Mouse (Mus musculus) heart, postnatal 0 days (tissue): ENCODE results near the gene Dnajb13. TPM values are rescaled to one million over a fixed set of nuclear protein-coding genes. Genes with fewer than 3 reads are reported as not detected.

Experiments used
- ATAC-seq: fragments of 200-750 bp; cut with Nextera tagmentation; 2 replicates; pipeline ENCODE4 v1.8.0; 2017; ENCODE audit warnings: low read depth, moderate number of reproducible peaks, moderate library complexity; ENCODE audit not compliant: insufficient read depth
- DNase-seq: peaks from one replicate; pipeline ENCODE4 v3.0.0-alpha.2; 2016; ENCODE audit warnings: low spot score
- H3K27ac ChIP-seq: fragments of 300-500 bp; sonication (generic); 2 replicates; pipeline ENCODE4 v1.5.1; 2014; ENCODE audit warnings: low read depth, mild to moderate bottlenecking
- H3K27me3 ChIP-seq: fragments of 300-500 bp; sonication (generic); 2 replicates; pipeline ENCODE4 v1.6.1; 2014; ENCODE audit warnings: low read length, mixed read lengths; ENCODE audit not compliant: control insufficient read depth, insufficient read depth
- H3K36me3 ChIP-seq: fragments of 300-500 bp; sonication (generic); replicated peaks from 2 replicates; pipeline ENCODE4 v1.6.1; 2014; ENCODE audit warnings: low read length, mixed read lengths; ENCODE audit not compliant: control insufficient read depth, insufficient read depth
- H3K4me1 ChIP-seq: fragments of 300-500 bp; sonication (generic); 2 replicates; pipeline ENCODE4 v1.6.1; 2014; ENCODE audit warnings: antibody characterized with exemption; ENCODE audit not compliant: control insufficient read depth, insufficient read depth
- H3K4me2 ChIP-seq: fragments of 300-500 bp; sonication (generic); 2 replicates; pipeline ENCODE4 v1.6.1; 2014; ENCODE audit warnings: low read depth, mild to moderate bottlenecking, low read length, moderate library complexity
- H3K4me3 ChIP-seq: fragments of 300-500 bp; sonication (generic); 2 replicates; pipeline ENCODE4 v1.5.1; 2014; ENCODE audit warnings: low read depth, low read length
- H3K9ac ChIP-seq: fragments of 300-500 bp; sonication (generic); replicated peaks from 2 replicates; pipeline ENCODE4 v1.6.1; 2014; ENCODE audit warnings: low read depth, low read length, mixed read lengths
- H3K9me3 ChIP-seq: fragments of 300-500 bp; sonication (generic); replicated peaks from 2 replicates; pipeline ENCODE4 v1.6.1; 2016; ENCODE audit warnings: low read length; ENCODE audit not compliant: control insufficient read depth
- CTCF ChIP-seq: IDR thresholded peaks from 2 replicates; pipeline ENCODE4 v1.5.1; 2016; ENCODE audit warnings: antibody characterized with exemption, control low read depth, low read depth
- EP300 ChIP-seq: IDR thresholded peaks from 2 replicates; pipeline ENCODE4 v1.6.1; 2016; ENCODE audit warnings: antibody characterized with exemption, low read depth
- WGBS: fragments of 180-500 bp; shearing (Covaris S2); extraction: QIAGEN DNeasy Blood & Tissue Kit; methylation state at CpG from one replicate; pipeline ENCODE4 v1.1.7; 2014; 5-methylcytosine and 5-hydroxymethylcytosine counted together
- polyA plus RNA-seq: library from polyadenylated mRNA; unstranded; fragments of >200 nt; fragmentation: Nextera tagmentation; extraction: Ambion mirVana; gene quantifications from 2 replicates; pipeline ENCODE4 v1.2.1, GENCODE M21; 2015
- total RNA-seq: library from RNA; depleted of rRNA; stranded (reverse); fragments of >200 nt; gene quantifications from 2 replicates; pipeline ENCODE4 v1.2.3, GENCODE M21; 2014; ENCODE audit warnings: low replicate concordance

Dnajb13 gene
- total and polyA plus RNA-seq, 2 experiments from 2014 or later: 0.07 TPM; not detected in 1

DNA sequence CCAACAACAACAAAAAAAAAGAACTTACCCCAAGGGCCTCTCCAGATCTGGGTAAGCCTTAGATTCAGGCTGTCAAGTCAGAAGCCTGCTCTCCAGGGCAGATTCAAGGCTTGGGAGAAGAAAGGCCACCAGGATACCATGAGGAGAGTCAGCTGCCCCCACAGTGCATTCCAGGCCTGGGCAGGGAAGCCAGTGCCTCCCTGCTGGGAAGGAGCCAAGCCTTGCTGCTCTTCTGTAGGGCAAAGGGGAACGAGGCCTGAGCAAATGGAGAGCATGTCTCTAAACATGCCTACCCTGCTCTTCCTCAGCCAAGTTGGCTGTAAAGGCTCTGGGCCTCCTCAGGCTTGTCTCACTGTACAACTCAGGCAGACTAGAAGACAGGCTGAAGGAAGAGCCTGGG, 40.1 kb downstream of the Dnajb13 start:
- H3K4me1 ChIP-seq: peaks cover 23% of the 10 kb centered on the region
- no peak overlapping the region for H3K4me3 ChIP-seq
- no peaks in the 10 kb centered on the region for H3K9me3 ChIP-seq
- peak overlapping the region; percentile 67 for H3K27ac ChIP-seq
- WGBS: 10% methylated on average over 1 of the region's 1 CpGs
- DNase-seq (peak; percentile 80), ATAC-seq (peak; percentile 86)
- no peaks in the 10 kb centered on the region for H3K36me3 ChIP-seq
- no peak overlapping the region for H3K4me2 ChIP-seq
- H3K27me3 ChIP-seq: no peaks in the 10 kb centered on the region
- no peak overlapping the region for H3K9ac ChIP-seq
- peak; percentile 66; the same call in 1 of the 2 replicates for TF ChIP-seq EP300
- TF ChIP-seq CTCF: no peak

GRCm38 (mm10) chr7:100473846-100474454, 40.8 kb downstream of the Dnajb13 start:
- no peak for DNase-seq
- Histone ChIP-seq H3K9me3 (no peaks in the 10 kb centered on the region), H3K27me3 (no peaks in the 10 kb centered on the region), H3K36me3 (no peaks in the 10 kb centered on the region), H3K9ac (no peak overlapping the region), H3K4me1 (peaks cover 23% of the 10 kb centered on the region), H3K4me2 (no peak overlapping the region), H3K4me3 (no peak overlapping the region; the same call in 1 of the 2 replicates), H3K27ac (no peak overlapping the region; the same call in 1 of the 2 replicates)
- no peak for ATAC-seq
- TF ChIP-seq EP300 (no peak), CTCF (no peak)
- 43% methylated on average over 9 of the region's 9 CpGs for WGBS

DNA sequence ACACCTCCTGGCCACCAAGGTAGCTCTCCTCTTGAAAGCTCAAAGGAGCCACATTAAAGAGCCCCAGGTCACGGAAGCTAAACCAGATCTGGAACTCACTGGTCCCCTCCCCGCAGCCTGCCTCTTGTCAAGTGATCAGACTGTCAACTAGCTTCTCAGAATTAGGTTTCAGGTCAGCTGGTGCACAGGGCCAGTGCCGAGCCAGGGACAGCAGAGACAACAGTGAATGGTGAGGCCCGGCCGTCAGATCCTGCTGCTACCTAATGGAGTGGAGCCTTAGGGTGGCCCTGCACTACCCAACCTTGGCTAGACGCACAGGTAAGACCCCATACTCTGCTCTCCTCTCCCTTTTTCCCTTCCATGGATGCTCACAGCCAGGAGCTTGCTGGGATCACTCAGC, 42.0 kb downstream of the Dnajb13 start, which contains the start of gene Ucp3:
TSS of gene Ucp3 (plus strand) at position 214 of the 400 bp plus-strand sequence.
- Histone ChIP-seq H3K4me3 (peak within 1 kb of the TSS; percentile 9; the same call in 1 of the 2 replicates), H3K9me3 (no peaks in the 10 kb centered on the region), H3K27me3 (no peaks in the 10 kb centered on the region), H3K27ac (peak within 1 kb of the TSS; percentile 36; the same call in 1 of the 2 replicates), H3K36me3 (no peaks in the 10 kb centered on the region), H3K9ac (no peak within 1 kb of the TSS), H3K4me2 (peak within 1 kb of the TSS; percentile 14; the same call in 1 of the 2 replicates), H3K4me1 (peaks cover 23% of the 10 kb centered on the region)
- DNase-seq: no peak
- peak; percentile 31 for ATAC-seq
- TF ChIP-seq CTCF (no peak), EP300 (no peak)
- whole genome bisulfite sequencing: 61% methylated on average over 6 of the region's 6 CpGs

GRCm38 (mm10) chr7:100471407-100471797, 43.4 kb downstream of the Dnajb13 start:
- ATAC-seq (no peak), DNase-seq (no peak)
- Histone ChIP-seq H3K9ac (no peak overlapping the region), H3K4me3 (no peak overlapping the region), H3K9me3 (no peaks in the 10 kb centered on the region), H3K4me1 (peaks cover 29% of the 10 kb centered on the region), H3K27ac (no peak overlapping the region), H3K4me2 (no peak overlapping the region), H3K36me3 (no peaks in the 10 kb centered on the region), H3K27me3 (no peaks in the 10 kb centered on the region)
- TF ChIP-seq EP300 (no peak), CTCF (no peak)
- 95% methylated on average over 1 of the region's 1 CpGs for WGBS

DNA sequence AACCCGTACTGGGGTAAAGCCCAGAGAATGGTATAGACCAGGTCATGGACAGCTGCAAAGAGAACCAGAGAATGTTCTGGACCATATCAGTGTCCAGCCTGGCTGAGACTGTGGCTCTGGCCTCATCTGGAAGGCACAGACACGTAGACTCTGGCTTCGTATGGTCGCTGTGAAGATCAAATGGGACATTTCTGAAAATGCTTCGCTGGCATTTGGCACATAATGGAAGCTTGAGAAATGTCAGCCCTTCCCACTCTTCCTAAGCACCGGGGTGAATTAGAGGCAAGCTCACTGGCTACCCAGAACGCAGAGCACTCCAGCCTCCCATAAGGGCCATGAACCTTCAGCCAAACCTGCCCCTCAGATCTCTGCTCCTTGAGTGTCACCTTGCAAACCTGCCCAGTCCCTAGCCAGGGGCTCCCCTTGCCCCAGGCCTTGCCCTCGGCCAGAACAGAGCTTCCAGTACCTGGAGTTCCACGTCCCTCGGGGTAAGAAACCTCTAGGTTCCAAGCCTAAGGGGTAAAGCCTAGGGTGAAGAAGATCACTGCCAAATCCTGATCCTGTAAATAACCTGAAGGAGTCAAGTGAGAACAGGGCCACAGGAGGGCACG, 43.9 kb downstream of the Dnajb13 start:
- no peak overlapping the region for H3K9ac ChIP-seq
- 90% methylated on average over 11 of the region's 11 CpGs for WGBS
- H3K4me1 ChIP-seq: peaks cover 34% of the 10 kb centered on the region
- no peaks in the 10 kb centered on the region for H3K36me3 ChIP-seq
- H3K4me2 ChIP-seq: no peak overlapping the region
- H3K4me3 ChIP-seq: no peak overlapping the region
- DNase-seq (no peak), ATAC-seq (no peak)
- no peak for TF ChIP-seq EP300
- no peak for TF ChIP-seq CTCF
- no peaks in the 10 kb centered on the region for H3K27me3 ChIP-seq
- no peak overlapping the region for H3K27ac ChIP-seq
- no peaks in the 10 kb centered on the region for H3K9me3 ChIP-seq
